Mouse (Mus musculus) liver, postnatal 0 days (tissue): ENCODE data around the gene Syna.

ENCODE experiments used
- CTCF ChIP-seq: sonication (generic); IDR thresholded peaks from 2 replicates; pipeline ENCODE4 v1.5.1; 2016; ENCODE audit warnings: antibody characterized with exemption, low read depth
- EP300 ChIP-seq: IDR thresholded peaks from 2 replicates; pipeline ENCODE4 v1.6.1; 2016; ENCODE audit warnings: antibody characterized with exemption, low read depth, mild to moderate bottlenecking

DNA sequence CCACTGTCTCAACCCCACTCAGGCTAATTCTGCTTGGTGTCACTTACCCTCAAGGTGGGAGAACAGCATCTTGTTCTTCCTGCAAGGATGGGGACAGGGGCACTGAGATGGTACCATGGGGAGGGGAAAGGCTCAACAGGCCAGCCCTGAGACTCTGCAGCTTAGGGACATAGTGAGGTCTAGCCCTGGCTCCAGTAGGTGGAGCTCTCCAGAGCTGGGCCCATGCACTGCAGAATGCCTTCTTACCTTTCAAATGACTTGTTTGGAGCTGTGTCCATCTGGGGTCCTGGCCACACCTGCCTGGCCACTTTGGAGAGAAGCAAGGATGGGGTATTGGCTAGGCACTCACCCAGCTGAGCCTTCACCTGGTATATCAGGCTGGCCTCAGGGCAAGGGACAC is 46.3 kb upstream of the Syna start:
- TF ChIP-seq CTCF (peak; percentile 44), EP300 (no peak)
